Mouse (Mus musculus) MEL (cell line): ENCODE measurements around the gene Dnajb7. TPM values are rescaled to one million over a fixed set of nuclear protein-coding genes. Genes with fewer than 3 reads are reported as not detected.

Experiments
- DNase-seq: peaks from one replicate; pipeline ENCODE4 v3.0.0; 2011; ENCODE audit warnings: low read depth, low spot score
- H3K27ac ChIP-seq: 2 replicates; pipeline ENCODE4 v1.5.1; 2012; ENCODE audit warnings: low read depth, mild to moderate bottlenecking, control low read depth, low read length, moderate library complexity; ENCODE audit not compliant: control insufficient read depth
- H3K27me3 ChIP-seq, 2 experiments: fragments of 150-350 bp in 1 of 2; sonication (generic) in 1 of 2; 2 replicates each; pipeline ENCODE4 v1.6.1; 2012; ENCODE audit warnings: low read length in 2 of 2, mild to moderate bottlenecking in 2 of 2, improper control_type of control experiment in 1 of 2, moderate library complexity in 1 of 2; ENCODE audit not compliant: insufficient read depth in 2 of 2, control insufficient read depth in 1 of 2
- H3K36me3 ChIP-seq, 2 experiments: 2 replicates each; pipeline ENCODE4 v1.6.1; 2012 to 2014; ENCODE audit warnings: low read length in 2 of 2, improper control_type of control experiment in 1 of 2, inconsistent platforms in 1 of 2, mild to moderate bottlenecking in 1 of 2; ENCODE audit not compliant: insufficient read depth in 2 of 2, control insufficient read depth in 1 of 2
- H3K4me1 ChIP-seq, 2 experiments: fragments of 150-350 bp in 1 of 2; sonication (generic) in 1 of 2; 2 replicates each; pipeline ENCODE4 v1.6.1; 2012; ENCODE audit warnings: low read length in 2 of 2, improper control_type of control experiment in 1 of 2, mild to moderate bottlenecking in 1 of 2; ENCODE audit not compliant: insufficient read depth in 2 of 2, control insufficient read depth in 1 of 2
- H3K4me3 ChIP-seq, 2 experiments: fragments of 150-350 bp in 1 of 2; sonication (generic) in 1 of 2; 2 replicates each; pipeline ENCODE4 v1.5.1; 2012; ENCODE audit warnings: low read depth in 2 of 2, low read length in 2 of 2, mild to moderate bottlenecking in 2 of 2, moderate library complexity in 2 of 2, control low read depth in 1 of 2, improper control_type of control experiment in 1 of 2; ENCODE audit not compliant: control insufficient read depth in 1 of 2, insufficient read depth in 1 of 2
- H3K79me2 ChIP-seq: 2 replicates; pipeline ENCODE4 v1.6.1; 2012; ENCODE audit warnings: mild to moderate bottlenecking, low read length, moderate library complexity; ENCODE audit not compliant: control insufficient read depth, poor library complexity, insufficient read depth
- H3K9ac ChIP-seq: 2 replicates; pipeline ENCODE4 v1.6.1; 2012; ENCODE audit warnings: low read depth, mild to moderate bottlenecking, control low read depth, low read length, moderate library complexity; ENCODE audit not compliant: control insufficient read depth, poor library complexity, severe bottlenecking
- H3K9me3 ChIP-seq: fragments of 150-350 bp; sonication (generic); replicated peaks from 2 replicates; pipeline ENCODE4 v1.6.1; 2012; ENCODE audit warnings: mild to moderate bottlenecking, low read length, improper control_type of control experiment, moderate library complexity; ENCODE audit not compliant: insufficient read depth
- CHD2 ChIP-seq: IDR thresholded peaks from 2 replicates; pipeline ENCODE4 v1.6.1; 2011; ENCODE audit warnings: low read length, improper control_type of control experiment
- GATA1 ChIP-seq: IDR thresholded peaks from 2 replicates; pipeline ENCODE4 v1.6.1; 2011; ENCODE audit warnings: low read depth, low read length, improper control_type of control experiment
- HCFC1 ChIP-seq: IDR thresholded peaks from 2 replicates; pipeline ENCODE4 v1.6.1; 2012; ENCODE audit warnings: low read depth, mild to moderate bottlenecking, inconsistent platforms, low read length, improper control_type of control experiment, moderate library complexity
- JUND ChIP-seq: IDR thresholded peaks from 2 replicates; pipeline ENCODE4 v1.6.1; 2011; ENCODE audit warnings: low read depth, mild to moderate bottlenecking, improper control_type of control experiment, low read length
- KAT2A ChIP-seq: conservative IDR thresholded peaks from 2 replicates; pipeline ENCODE4 v1.6.1; 2012; ENCODE audit warnings: low read depth, low read length, improper control_type of control experiment, inconsistent platforms
- MAX ChIP-seq: IDR thresholded peaks from 2 replicates; pipeline ENCODE4 v1.6.1; 2011; ENCODE audit warnings: low read length, improper control_type of control experiment
- MAZ ChIP-seq: IDR thresholded peaks from 2 replicates; pipeline ENCODE4 v1.6.1; 2012; ENCODE audit warnings: low read depth, mild to moderate bottlenecking, inconsistent platforms, low read length, improper control_type of control experiment
- MXI1 ChIP-seq: IDR thresholded peaks from 2 replicates; pipeline ENCODE4 v1.6.1; 2011; ENCODE audit warnings: mild to moderate bottlenecking, low read depth, low read length, improper control_type of control experiment
- MYC ChIP-seq: IDR thresholded peaks from 2 replicates; pipeline ENCODE4 v1.6.1; 2011; ENCODE audit warnings: low read depth, mild to moderate bottlenecking, low read length, improper control_type of control experiment, moderate library complexity
- NELFE ChIP-seq: IDR thresholded peaks from 2 replicates; pipeline ENCODE4 v1.6.1; 2011; ENCODE audit warnings: low read depth, low read length, improper control_type of control experiment
- POLR2AphosphoS2 ChIP-seq: IDR thresholded peaks from 2 replicates; pipeline ENCODE4 v1.6.1; 2011; ENCODE audit warnings: low read length, improper control_type of control experiment
- POLR2AphosphoS5 ChIP-seq: IDR thresholded peaks from 2 replicates; pipeline ENCODE4 v1.6.1; 2012; ENCODE audit warnings: low read depth, borderline replicate concordance, mild to moderate bottlenecking, inconsistent platforms, low read length, moderate library complexity, mixed read lengths
- SIN3A ChIP-seq: IDR thresholded peaks from 2 replicates; pipeline ENCODE4 v1.6.1; 2012; ENCODE audit warnings: low read length, improper control_type of control experiment, inconsistent platforms
- USF1 ChIP-seq: IDR thresholded peaks from 2 replicates; pipeline ENCODE4 v1.6.1; 2014; ENCODE audit warnings: low read depth, mild to moderate bottlenecking, inconsistent platforms, low read length, improper control_type of control experiment, moderate library complexity
- polyA plus RNA-seq, 2 experiments: library from polyadenylated mRNA; stranded (reverse) in 1 of 2; unstranded in 1 of 2; fragments of >175 nt in 1 of 2; fragments of >200 nt in 1 of 2; gene quantifications; 2 replicates each; pipeline versions ENCODE4 v1.2.1 to v1.2.4; 2012; ENCODE audit warnings: low replicate concordance in 2 of 2, low read depth in 1 of 2; ENCODE audit not compliant: insufficient read length in 2 of 2, insufficient read depth in 1 of 2, missing spikeins in 1 of 2
- total RNA-seq: library from RNA; depleted of rRNA; stranded (reverse); fragments of 300-350 nt; gene quantifications from 2 replicates; pipeline ENCODE4 v1.2.3, GENCODE M21; 2012

Dnajb7 gene
- total and polyA plus RNA-seq, 3 experiments = 0.17 TPM; not detected in 2

GRCm38 (mm10) chr15:81374621-81375020 lies 33.5 kb downstream of the Dnajb7 start:
- no peak for TF ChIP-seq MYC
- TF ChIP-seq KAT2A = no peak
- no peak for TF ChIP-seq MAZ
- Histone ChIP-seq H3K4me3 (no peak overlapping the region), H3K79me2 (no peaks in the 10 kb centered on the region), H3K4me1 (no peaks in the 10 kb centered on the region), H3K9ac (no peak overlapping the region), H3K27ac (no peak overlapping the region), H3K36me3 (peaks cover 0 to 57% of the 10 kb centered on the region in 2 experiments; a peak in 2 of 4 replicates), H3K27me3 (no peaks in the 10 kb centered on the region), H3K9me3 (no peaks in the 10 kb centered on the region)
- no peak for DNase-seq

- H3K9me3 ChIP-seq = no peaks in the 10 kb centered on the region
- TF ChIP-seq POLR2AphosphoS2 (no peak), NELFE (no peak), SIN3A (no peak), POLR2AphosphoS5 (no peak), GATA1 (no peak), CHD2 (no peak)
- TF ChIP-seq, all 39 proteins: peak for 0
- Histone ChIP-seq H3K9ac (no peak overlapping the region), H3K79me2 (no peaks in the 10 kb centered on the region; the same call in 1 of the 2 replicates), H3K4me1 (no peaks in the 10 kb centered on the region), H3K4me3 (no peak overlapping the region), H3K27ac (no peak overlapping the region), H3K36me3 (peaks cover 0 to 68% of the 10 kb centered on the region in 2 experiments; a peak in 2 of 4 replicates), H3K27me3 (no peaks in the 10 kb centered on the region)
- DNase-seq = no peak
Observed at GRCm38 (mm10) chr15:81370356-81370755, 37.7 kb downstream of the Dnajb7 start.

GRCm38 (mm10) chr15:81368601-81369000 lies 39.5 kb downstream of the Dnajb7 start:
- H3K27ac ChIP-seq = no peak overlapping the region
- H3K4me1 ChIP-seq = no peaks in the 10 kb centered on the region
- DNase-seq = no peak
- H3K36me3 ChIP-seq = peaks cover 0 to 68% of the 10 kb centered on the region in 2 experiments; a peak in 2 of 4 replicates
- no peak overlapping the region for H3K9ac ChIP-seq
- no peaks in the 10 kb centered on the region for H3K27me3 ChIP-seq
- H3K9me3 ChIP-seq = no peaks in the 10 kb centered on the region
- TF ChIP-seq MXI1 (no peak), JUND (no peak), HCFC1 (no peak), USF1 (no peak), MAX (no peak)
- no peak overlapping the region for H3K4me3 ChIP-seq
- H3K79me2 ChIP-seq = no peaks in the 10 kb centered on the region; the same call in 1 of the 2 replicates
